Mouse (Mus musculus): ENCODE measurements around the gene Sdf4. TPM values are rescaled to one million over a fixed set of nuclear protein-coding genes. Genes with fewer than 3 reads are reported as not detected.

The Sdf4 gene
- polyA plus RNA-seq, 1 experiment from 2014 or later = 166 TPM

GRCm38 (mm10) chr4:156021942-156022419 lies 29.3 kb downstream of the Sdf4 start:
- ATAC-seq (ENCODE audit: insufficient read depth, low FRiP score) = no peak
- Histone ChIP-seq H3K4me3 (replicated peaks; ENCODE audit: low read length) (no peak overlapping the region), H3K27ac (ENCODE audit: low read length) (no peak overlapping the region), H3K36me3 (ENCODE audit: control insufficient read depth, insufficient read depth, low read length) (no peaks in the 10 kb centered on the region), H3K9ac (ENCODE audit: low read length) (no peak overlapping the region), H3K4me1 (ENCODE audit: control insufficient read depth, insufficient read depth, low read length) (peaks cover 12% of the 10 kb centered on the region; the same call in 1 of the 2 replicates), H3K27me3 (ENCODE audit: control insufficient read depth, insufficient read depth, low read length) (no peaks in the 10 kb centered on the region), H3K4me2 (ENCODE audit: low read depth, low read length) (no peak overlapping the region), H3K9me3 (replicated peaks; ENCODE audit: control insufficient read depth, low read length) (no peaks in the 10 kb centered on the region)
- WGBS = 46% methylated on average over 9 of the region's 9 CpGs

- Histone ChIP-seq H3K9me3 (replicated peaks; ENCODE audit: control insufficient read depth, low read length) (no peaks in the 10 kb centered on the region), H3K4me2 (ENCODE audit: low read depth, low read length) (no peak overlapping the region), H3K27ac (ENCODE audit: low read length) (no peak overlapping the region), H3K4me1 (ENCODE audit: control insufficient read depth, insufficient read depth, low read length) (peaks cover 12% of the 10 kb centered on the region; the same call in 1 of the 2 replicates), H3K4me3 (replicated peaks; ENCODE audit: low read length) (no peak overlapping the region), H3K27me3 (ENCODE audit: control insufficient read depth, insufficient read depth, low read length) (no peaks in the 10 kb centered on the region), H3K36me3 (ENCODE audit: control insufficient read depth, insufficient read depth, low read length) (no peaks in the 10 kb centered on the region), H3K9ac (ENCODE audit: low read length) (no peak overlapping the region)
- 78% methylated on average over 9 of the region's 9 CpGs for WGBS
- ATAC-seq (ENCODE audit: insufficient read depth, low FRiP score) = no peak
Measured at GRCm38 (mm10) chr4:156023520-156023919, 30.8 kb downstream of the Sdf4 start.

GRCm38 (mm10) chr4:156024184-156024583 lies 31.5 kb downstream of the Sdf4 start:
- Histone ChIP-seq H3K4me2 (ENCODE audit: low read depth, low read length) (no peak overlapping the region), H3K27ac (ENCODE audit: low read length) (no peak overlapping the region), H3K9ac (ENCODE audit: low read length) (no peak overlapping the region), H3K4me3 (replicated peaks; ENCODE audit: low read length) (no peak overlapping the region), H3K36me3 (ENCODE audit: control insufficient read depth, insufficient read depth, low read length) (peaks cover under 1% of the 10 kb centered on the region; the same call in 1 of the 2 replicates), H3K27me3 (ENCODE audit: control insufficient read depth, insufficient read depth, low read length) (no peaks in the 10 kb centered on the region), H3K9me3 (replicated peaks; ENCODE audit: control insufficient read depth, low read length) (no peaks in the 10 kb centered on the region), H3K4me1 (ENCODE audit: control insufficient read depth, insufficient read depth, low read length) (peaks cover 12% of the 10 kb centered on the region; the same call in 1 of the 2 replicates)
- WGBS = 87% methylated on average over 7 of the region's 7 CpGs
- ATAC-seq (ENCODE audit: insufficient read depth, low FRiP score) = no peak

- no peaks in the 10 kb centered on the region for H3K9me3 ChIP-seq (replicated peaks; ENCODE audit: control insufficient read depth, low read length)
- peaks cover 18% of the 10 kb centered on the region for H3K4me1 ChIP-seq (ENCODE audit: control insufficient read depth, insufficient read depth, low read length)
- H3K4me2 ChIP-seq (ENCODE audit: low read depth, low read length) = no peak within 1 kb of the TSS
- H3K4me3 ChIP-seq (replicated peaks; ENCODE audit: low read length) = no peak within 1 kb of the TSS
- H3K9ac ChIP-seq (ENCODE audit: low read length) = peak within 1 kb of the TSS; percentile 16
- peak within 1 kb of the TSS; percentile 39; the same call in 1 of the 2 replicates for H3K27ac ChIP-seq (ENCODE audit: low read length)
- WGBS = 28% methylated on average over 4 of the region's 4 CpGs
- ATAC-seq (ENCODE audit: insufficient read depth, low FRiP score) = peak; percentile 60; the same call in 1 of the 2 replicates
- H3K27me3 ChIP-seq (ENCODE audit: control insufficient read depth, insufficient read depth, low read length) = no peaks in the 10 kb centered on the region
- H3K36me3 ChIP-seq (ENCODE audit: control insufficient read depth, insufficient read depth, low read length) = peaks cover 5% of the 10 kb centered on the region; the same call in 1 of the 2 replicates
Measured at GRCm38 (mm10) chr4:156026013-156026412, 33.3 kb downstream of the Sdf4 start, which contains the start of gene Tnfrsf18. Tnfrsf18 (plus strand) TSS chr4:156026164.

GRCm38 (mm10) chr4:156028580-156028979 lies 35.9 kb downstream of the Sdf4 start:
- H3K4me3 ChIP-seq (replicated peaks; ENCODE audit: low read length) = no peak overlapping the region
- no peaks in the 10 kb centered on the region for H3K9me3 ChIP-seq (replicated peaks; ENCODE audit: control insufficient read depth, low read length)
- H3K27me3 ChIP-seq (ENCODE audit: control insufficient read depth, insufficient read depth, low read length) = no peaks in the 10 kb centered on the region
- WGBS = 88% methylated on average over 7 of the region's 7 CpGs
- H3K27ac ChIP-seq (ENCODE audit: low read length) = no peak overlapping the region
- H3K36me3 ChIP-seq (ENCODE audit: control insufficient read depth, insufficient read depth, low read length) = peaks cover 5% of the 10 kb centered on the region; the same call in 1 of the 2 replicates
- no peak for ATAC-seq (ENCODE audit: insufficient read depth, low FRiP score)
- no peak overlapping the region for H3K9ac ChIP-seq (ENCODE audit: low read length)
- no peak overlapping the region for H3K4me2 ChIP-seq (ENCODE audit: low read depth, low read length)
- H3K4me1 ChIP-seq (ENCODE audit: control insufficient read depth, insufficient read depth, low read length) = peaks cover 31% of the 10 kb centered on the region

- Histone ChIP-seq H3K27me3 (ENCODE audit: control insufficient read depth, insufficient read depth, low read length) (peaks cover 6% of the 10 kb centered on the region), H3K4me3 (replicated peaks; ENCODE audit: low read length) (peak overlapping the region; percentile 45), H3K4me1 (ENCODE audit: control insufficient read depth, insufficient read depth, low read length) (peaks cover 29% of the 10 kb centered on the region), H3K36me3 (ENCODE audit: control insufficient read depth, insufficient read depth, low read length) (peaks cover 5% of the 10 kb centered on the region; the same call in 1 of the 2 replicates), H3K27ac (ENCODE audit: low read length) (peak overlapping the region; percentile 96; the same call in 1 of the 2 replicates), H3K9ac (ENCODE audit: low read length) (peak overlapping the region; percentile 82), H3K9me3 (replicated peaks; ENCODE audit: control insufficient read depth, low read length) (no peaks in the 10 kb centered on the region), H3K4me2 (ENCODE audit: low read depth, low read length) (peak overlapping the region; percentile 85)
- no peak for ATAC-seq (ENCODE audit: insufficient read depth, low FRiP score)
- 43% methylated on average over 9 of the region's 9 CpGs for WGBS
Measured at GRCm38 (mm10) chr4:156030651-156031118, 38.0 kb downstream of the Sdf4 start.

GRCm38 (mm10) chr4:156031255-156031592 lies 38.6 kb downstream of the Sdf4 start:
- Histone ChIP-seq H3K4me1 (ENCODE audit: control insufficient read depth, insufficient read depth, low read length) (peaks cover 24% of the 10 kb centered on the region), H3K27ac (ENCODE audit: low read length) (peak overlapping the region; percentile 96), H3K4me2 (ENCODE audit: low read depth, low read length) (peak overlapping the region; percentile 85), H3K4me3 (replicated peaks; ENCODE audit: low read length) (peak overlapping the region; percentile 45), H3K36me3 (ENCODE audit: control insufficient read depth, insufficient read depth, low read length) (peaks cover 5% of the 10 kb centered on the region; the same call in 1 of the 2 replicates), H3K27me3 (ENCODE audit: control insufficient read depth, insufficient read depth, low read length) (peaks cover 6% of the 10 kb centered on the region), H3K9ac (ENCODE audit: low read length) (peak overlapping the region; percentile 82), H3K9me3 (replicated peaks; ENCODE audit: control insufficient read depth, low read length) (no peaks in the 10 kb centered on the region)
- peak; percentile 46 for ATAC-seq (ENCODE audit: insufficient read depth, low FRiP score)
- 3% methylated on average over 7 of the region's 7 CpGs for WGBS

- Histone ChIP-seq H3K4me3 (replicated peaks; ENCODE audit: low read length) (peak overlapping the region; percentile 45), H3K36me3 (ENCODE audit: control insufficient read depth, insufficient read depth, low read length) (peaks cover 5% of the 10 kb centered on the region; the same call in 1 of the 2 replicates), H3K9me3 (replicated peaks; ENCODE audit: control insufficient read depth, low read length) (no peaks in the 10 kb centered on the region), H3K4me1 (ENCODE audit: control insufficient read depth, insufficient read depth, low read length) (peaks cover 20% of the 10 kb centered on the region), H3K9ac (ENCODE audit: low read length) (peak overlapping the region; percentile 82), H3K4me2 (ENCODE audit: low read depth, low read length) (peak overlapping the region; percentile 85), H3K27me3 (ENCODE audit: control insufficient read depth, insufficient read depth, low read length) (peaks cover 6% of the 10 kb centered on the region), H3K27ac (ENCODE audit: low read length) (peak overlapping the region; percentile 96)
- peak; percentile 90 for ATAC-seq (ENCODE audit: insufficient read depth, low FRiP score)
- 1% methylated on average over 24 of the region's 24 CpGs for WGBS
Measured at GRCm38 (mm10) chr4:156031593-156032391, 39.1 kb downstream of the Sdf4 start.

GRCm38 (mm10) chr4:156032856-156033255 lies 40.2 kb downstream of the Sdf4 start:
- Histone ChIP-seq H3K4me2 (ENCODE audit: low read depth, low read length) (no peak overlapping the region), H3K36me3 (ENCODE audit: control insufficient read depth, insufficient read depth, low read length) (peaks cover 5% of the 10 kb centered on the region; the same call in 1 of the 2 replicates), H3K27me3 (ENCODE audit: control insufficient read depth, insufficient read depth, low read length) (peaks cover 6% of the 10 kb centered on the region), H3K9me3 (replicated peaks; ENCODE audit: control insufficient read depth, low read length) (no peaks in the 10 kb centered on the region), H3K4me3 (replicated peaks; ENCODE audit: low read length) (no peak overlapping the region), H3K9ac (ENCODE audit: low read length) (no peak overlapping the region), H3K4me1 (ENCODE audit: control insufficient read depth, insufficient read depth, low read length) (peaks cover 20% of the 10 kb centered on the region), H3K27ac (ENCODE audit: low read length) (peak overlapping the region; percentile 96)
- 73% methylated on average over 4 of the region's 4 CpGs for WGBS
- no peak for ATAC-seq (ENCODE audit: insufficient read depth, low FRiP score)
